Mouse (Mus musculus) myocyte (in vitro differentiated cells): ENCODE results near the gene Pfdn4.

Experiments
- CEBPB ChIP-seq: IDR thresholded peaks from 2 replicates; pipeline ENCODE4 v1.6.1; 2011; ENCODE audit warnings: mild to moderate bottlenecking, moderate library complexity; ENCODE audit not compliant: poor library complexity, insufficient read depth, severe bottlenecking
- MYOG ChIP-seq, 3 experiments: IDR thresholded peaks; one replicate each; pipeline ENCODE4 v1.6.1; 2011; ENCODE audit warnings: control low read depth in 2 of 3, low read depth in 2 of 3, mild to moderate bottlenecking in 2 of 3; ENCODE audit not compliant: insufficient read length in 2 of 3, control insufficient read depth in 1 of 3, insufficient read depth in 1 of 3

DNA sequence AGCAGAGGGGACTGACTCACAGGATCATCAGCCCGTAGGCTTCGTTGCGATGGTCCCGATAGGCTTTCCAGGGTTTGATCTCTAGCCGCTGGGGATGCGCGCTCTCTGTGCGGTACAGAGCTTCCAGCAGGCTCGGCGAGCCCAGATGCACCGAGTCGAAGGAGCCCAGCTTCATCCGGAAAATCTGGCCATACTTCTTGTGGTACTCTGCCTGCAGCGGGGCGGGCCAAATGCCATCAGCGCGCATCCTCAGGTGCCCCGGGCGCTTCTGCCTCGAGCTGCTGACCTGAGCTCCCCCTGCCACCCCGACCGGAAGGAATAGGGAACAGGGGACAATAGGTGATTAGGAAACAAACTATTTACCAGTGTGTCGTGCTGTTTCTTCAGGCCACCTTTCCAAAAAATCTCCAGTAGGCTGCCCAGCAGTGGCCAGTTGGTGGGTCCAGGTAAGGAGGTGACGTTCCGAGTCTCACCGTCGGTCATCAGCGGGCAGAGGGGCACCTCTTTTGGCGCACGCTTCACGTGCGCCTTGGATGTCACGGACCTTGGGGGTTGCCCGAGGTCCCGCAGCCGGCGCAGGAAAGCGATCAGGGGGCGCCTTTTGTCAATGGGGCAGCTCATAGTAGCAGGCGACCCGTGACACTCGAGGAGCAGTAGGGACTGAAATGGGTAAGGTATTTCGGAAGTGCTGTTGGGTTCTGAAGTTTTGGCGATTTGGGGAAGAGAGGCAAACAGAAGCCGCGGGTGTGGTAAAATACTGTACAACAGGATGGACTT, at the start of gene Pfdn4:
- TF ChIP-seq CEBPB: no peak
- TF ChIP-seq MYOG (IDR thresholded peaks at IDR 0.05; ENCODE audit: control insufficient read depth in 1 of 3, insufficient read depth in 1 of 3, insufficient read length in 2 of 3, low read depth in 2 of 3): no peak
